Mouse (Mus musculus) bone marrow, adult 2 months (tissue): ENCODE results near the gene Cers5.

Experiments used
- CTCF ChIP-seq: fragments of 200-500 bp; IDR thresholded peaks from 2 replicates; pipeline ENCODE4 v1.5.1; 2011; ENCODE audit warnings: low read length, control low read depth; ENCODE audit not compliant: control insufficient read depth, insufficient read depth
- POLR2A ChIP-seq: fragments of 200-500 bp; IDR thresholded peaks from 2 replicates; pipeline ENCODE4 v1.6.1; 2011; ENCODE audit warnings: low read depth, mild to moderate bottlenecking, control low read depth, low read length, borderline replicate concordance; ENCODE audit not compliant: control insufficient read depth

- TF ChIP-seq CTCF = no peak
- TF ChIP-seq POLR2A = no peak
These were observed 42.0 kb upstream of the Cers5 start for GRCm38 (mm10) chr15:99814554-99815260.
